Mouse (Mus musculus) forebrain, embryonic 12.5 days (tissue): ENCODE data around the gene Rap2a. TPM values are rescaled to one million over a fixed set of nuclear protein-coding genes. Genes with fewer than 3 reads are reported as not detected.
A peak's percentile ranks its signal among the peaks of the same experiment; 100 is the strongest.

Experiments
- ATAC-seq: fragments of 200-750 bp; cut with Nextera tagmentation; 2 replicates; pipeline ENCODE4 v1.8.0; 2017; ENCODE audit warnings: moderate TSS enrichment; ENCODE audit not compliant: low FRiP score
- H3K27ac ChIP-seq: fragments of 300-500 bp; sonication (generic); 2 replicates; pipeline ENCODE4 v1.5.1; 2016; ENCODE audit warnings: mild to moderate bottlenecking
- H3K27me3 ChIP-seq: fragments of 300-500 bp; sonication (generic); 2 replicates; pipeline ENCODE4 v1.6.1; 2016; ENCODE audit warnings: mild to moderate bottlenecking
- H3K36me3 ChIP-seq: fragments of 300-500 bp; sonication (generic); replicated peaks from 2 replicates; pipeline ENCODE4 v1.6.1; 2016; ENCODE audit warnings: mild to moderate bottlenecking
- H3K4me1 ChIP-seq: fragments of 300-500 bp; sonication (generic); 2 replicates; pipeline ENCODE4 v1.6.1; 2016
- H3K4me2 ChIP-seq: fragments of 300-500 bp; sonication (generic); 2 replicates; pipeline ENCODE4 v1.6.1; 2016; ENCODE audit warnings: mild to moderate bottlenecking, moderate library complexity
- H3K4me3 ChIP-seq: fragments of 300-500 bp; sonication (generic); replicated peaks from 2 replicates; pipeline ENCODE4 v1.5.1; 2016; ENCODE audit warnings: mild to moderate bottlenecking
- H3K9ac ChIP-seq: fragments of 300-500 bp; sonication (generic); 2 replicates; pipeline ENCODE4 v1.6.1; 2016; ENCODE audit warnings: mild to moderate bottlenecking
- H3K9me3 ChIP-seq: fragments of 300-500 bp; sonication (generic); 2 replicates; pipeline ENCODE4 v1.6.1; 2016
- whole genome bisulfite sequencing: fragments of 180-500 bp; shearing (Covaris S2); methylation state at CpG from one replicate; pipeline ENCODE4 v1.1.7; 2016; 5-methylcytosine and 5-hydroxymethylcytosine counted together
- polyA plus RNA-seq: library from polyadenylated mRNA; unstranded; fragments of >200 nt; fragmentation: Nextera tagmentation; extraction: Ambion mirVana; gene quantifications from 2 replicates; pipeline ENCODE4 v1.2.1, GENCODE M21; 2016

The Rap2a gene
- polyA plus RNA-seq, 1 experiment from 2014 or later: 21.4 TPM

DNA sequence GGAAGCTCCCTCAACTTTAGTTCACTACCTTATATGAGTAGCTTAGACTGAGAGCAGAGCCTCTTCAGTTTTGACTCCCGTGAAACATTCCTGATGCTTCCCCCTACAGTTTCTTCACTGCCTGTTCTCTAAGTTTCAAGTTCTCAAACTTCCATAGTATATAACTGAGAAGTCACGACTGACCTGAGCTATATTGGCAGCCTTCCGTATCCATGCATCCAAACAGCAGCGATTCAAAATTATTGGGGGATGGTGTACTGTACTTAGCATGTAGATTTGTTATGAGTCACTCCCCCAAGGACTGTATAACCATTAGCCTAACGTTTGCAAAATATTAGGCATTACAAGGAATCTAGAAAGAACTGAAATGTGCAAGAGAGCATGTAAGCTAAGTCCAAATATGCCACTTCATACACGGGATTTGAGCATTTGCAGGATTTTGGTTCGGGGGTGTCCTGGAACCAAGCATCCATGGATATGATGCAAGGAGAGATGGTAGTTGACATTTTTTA is 2.0 kb upstream of the Rap2a start:
- H3K27ac ChIP-seq: no peak overlapping the region
- no peak overlapping the region for H3K4me3 ChIP-seq
- H3K4me1 ChIP-seq: peaks cover 17% of the 10 kb centered on the region
- WGBS: 72% methylated on average over 7 of the region's 7 CpGs
- no peaks in the 10 kb centered on the region for H3K9me3 ChIP-seq
- no peaks in the 10 kb centered on the region for H3K27me3 ChIP-seq
- peak overlapping the region; percentile 59 for H3K4me2 ChIP-seq
- no peaks in the 10 kb centered on the region for H3K36me3 ChIP-seq
- H3K9ac ChIP-seq: no peak overlapping the region
- no peak for ATAC-seq

DNA sequence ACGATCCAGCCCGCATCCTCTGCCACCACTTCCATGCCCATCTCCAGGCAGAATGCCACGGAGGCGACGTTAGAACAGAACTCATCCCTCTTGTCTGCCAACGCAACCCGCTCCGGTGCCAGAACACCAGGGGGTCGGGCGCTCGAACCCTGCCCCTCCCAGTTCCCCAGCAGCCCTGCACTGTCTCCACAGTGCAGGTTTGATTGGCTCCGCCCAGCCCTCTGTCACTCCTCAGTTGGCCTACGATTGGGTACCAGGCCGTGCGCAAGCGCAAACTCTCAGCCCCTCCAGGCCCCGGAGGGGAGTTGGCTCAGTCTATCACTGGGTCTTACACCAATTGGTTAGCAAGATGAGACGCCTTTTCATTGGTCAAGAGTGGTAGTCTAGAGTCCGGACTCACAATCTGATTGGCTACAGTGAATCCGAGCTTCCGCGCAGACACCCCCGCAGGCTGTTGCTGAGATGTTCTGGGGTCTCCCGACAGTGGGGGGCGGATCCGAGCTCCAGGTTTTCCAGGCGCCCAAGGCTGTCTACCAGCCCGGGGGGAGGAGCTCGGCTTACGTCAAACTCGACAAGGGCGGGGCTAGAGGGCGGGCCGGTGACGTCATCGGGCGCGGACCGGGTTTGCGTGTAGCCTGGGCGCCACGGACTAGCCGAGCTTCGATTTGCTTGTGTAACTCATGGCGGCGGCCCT is 809 bp upstream of the Rap2a start:
- Histone ChIP-seq H3K9ac (peak overlapping the region; percentile 91), H3K4me2 (peak overlapping the region; percentile 59), H3K36me3 (peaks cover 6% of the 10 kb centered on the region; the same call in 1 of the 2 replicates), H3K4me1 (peaks cover 17% of the 10 kb centered on the region), H3K9me3 (no peaks in the 10 kb centered on the region), H3K27me3 (no peaks in the 10 kb centered on the region), H3K4me3 (peak overlapping the region; percentile 77), H3K27ac (peak overlapping the region; percentile 96)
- ATAC-seq: peak; percentile 95
- under 1% methylated on average over 46 of the region's 46 CpGs for WGBS

DNA sequence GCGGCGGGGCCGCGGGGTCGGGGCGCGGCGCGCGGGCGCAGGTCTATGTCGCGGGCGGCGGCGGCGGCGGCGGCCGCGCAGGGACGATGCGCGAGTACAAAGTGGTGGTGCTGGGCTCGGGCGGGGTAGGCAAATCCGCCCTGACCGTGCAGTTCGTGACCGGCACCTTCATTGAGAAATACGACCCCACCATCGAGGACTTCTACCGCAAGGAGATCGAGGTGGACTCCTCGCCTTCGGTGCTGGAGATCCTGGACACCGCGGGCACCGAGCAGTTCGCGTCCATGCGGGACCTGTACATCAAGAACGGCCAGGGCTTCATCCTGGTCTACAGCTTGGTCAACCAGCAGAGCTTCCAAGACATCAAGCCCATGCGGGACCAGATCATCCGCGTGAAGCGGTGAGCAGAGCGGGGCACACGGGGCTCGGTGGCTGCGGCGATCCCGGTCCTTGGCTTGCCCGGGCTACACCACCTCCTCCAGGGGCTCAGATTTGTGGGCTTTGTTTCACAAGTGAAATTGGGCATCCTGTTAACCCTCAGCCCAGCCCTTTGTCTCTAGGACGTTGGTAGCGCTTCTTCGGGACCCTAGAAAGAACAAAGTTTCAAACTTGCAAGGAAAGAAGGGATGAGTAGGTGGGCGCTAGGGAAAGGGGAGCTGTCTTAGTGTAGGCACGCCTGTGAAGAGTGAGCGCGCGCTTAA is 547 bp downstream of the Rap2a start:
- Histone ChIP-seq H3K4me1 (peaks cover 20% of the 10 kb centered on the region), H3K4me3 (peak overlapping the region; percentile 77), H3K36me3 (peaks cover 9% of the 10 kb centered on the region; the same call in 1 of the 2 replicates), H3K27me3 (no peaks in the 10 kb centered on the region), H3K9me3 (no peaks in the 10 kb centered on the region), H3K9ac (peak overlapping the region; percentile 91), H3K4me2 (peak overlapping the region; percentile 59), H3K27ac (peak overlapping the region; percentile 96)
- ATAC-seq: no peak
- under 1% methylated on average over 53 of the region's 62 CpGs for WGBS

DNA sequence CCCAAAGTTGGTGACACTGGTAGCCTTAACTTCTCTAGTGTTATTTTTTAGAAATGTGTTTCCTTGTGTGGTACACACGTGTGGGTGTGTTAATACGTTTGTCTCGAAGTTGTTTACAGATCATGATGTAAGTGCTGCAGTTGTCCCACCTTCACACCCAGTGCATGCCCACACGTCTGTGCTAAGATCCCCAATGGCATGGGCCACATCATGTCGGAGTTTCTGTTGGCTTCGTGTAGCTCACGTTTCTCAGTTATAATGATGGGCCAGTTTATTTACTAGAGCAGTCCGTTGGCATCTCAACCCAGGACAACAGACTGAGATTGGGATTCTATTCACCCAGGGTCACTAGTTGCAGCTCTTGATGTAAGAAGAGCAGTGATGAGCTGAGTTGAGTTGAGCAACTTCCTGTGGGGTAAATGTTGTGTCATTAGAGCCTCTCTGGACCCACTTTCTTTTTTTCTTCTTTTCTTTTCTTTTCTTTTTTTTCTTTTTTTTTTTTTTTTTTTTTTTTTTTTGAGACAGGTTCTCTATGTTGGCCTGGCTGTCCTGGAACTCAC is 2.2 kb downstream of the Rap2a start:
- H3K9me3 ChIP-seq: no peaks in the 10 kb centered on the region
- H3K4me1 ChIP-seq: peaks cover 22% of the 10 kb centered on the region
- no peak for ATAC-seq
- H3K4me2 ChIP-seq: peak overlapping the region; percentile 6; the same call in 1 of the 2 replicates
- no peak overlapping the region for H3K9ac ChIP-seq
- H3K4me3 ChIP-seq: no peak overlapping the region
- H3K36me3 ChIP-seq: peaks cover 9% of the 10 kb centered on the region; the same call in 1 of the 2 replicates
- no peaks in the 10 kb centered on the region for H3K27me3 ChIP-seq
- WGBS: 85% methylated on average over 8 of the region's 8 CpGs
- no peak overlapping the region for H3K27ac ChIP-seq

DNA sequence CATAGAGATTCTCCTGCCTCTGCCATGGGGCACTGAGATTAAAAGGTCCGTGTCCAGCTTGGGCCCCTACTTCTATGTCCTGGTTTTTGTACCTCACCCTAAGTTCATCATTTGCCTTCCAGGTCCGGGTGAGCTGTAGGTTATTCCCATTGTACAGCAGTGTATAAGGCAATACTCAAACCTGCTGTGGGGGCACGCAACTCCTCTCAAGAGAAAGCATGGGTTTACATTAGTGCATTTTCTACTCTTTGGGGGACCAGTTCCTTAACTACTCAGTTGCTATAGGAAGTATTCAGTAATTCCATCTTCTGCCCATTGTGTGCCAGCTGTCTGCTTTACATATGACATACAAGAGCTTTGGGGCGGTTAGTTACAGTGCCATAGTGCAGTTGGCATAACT is 2.7 kb downstream of the Rap2a start:
- H3K4me2 ChIP-seq: no peak overlapping the region

DNA sequence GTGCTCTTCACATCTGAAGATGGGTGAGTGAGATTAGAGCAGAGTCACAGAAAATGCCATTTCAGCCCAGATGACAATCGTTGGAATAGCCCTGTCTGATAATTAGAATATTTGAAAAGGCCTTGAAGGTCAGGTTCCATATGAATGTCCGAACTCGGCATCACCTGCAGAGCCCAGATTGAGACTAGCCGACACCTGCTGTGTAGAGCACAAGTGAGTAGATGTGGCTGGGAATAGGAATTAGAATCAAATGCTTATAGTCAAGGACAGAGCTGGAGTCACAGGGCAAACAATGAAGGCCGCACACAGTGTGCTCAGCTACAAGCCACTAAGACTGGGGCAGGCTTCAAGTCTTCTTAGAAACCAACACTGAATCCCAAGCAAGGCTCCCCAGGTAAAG is 6.3 kb downstream of the Rap2a start:
- no peaks in the 10 kb centered on the region for H3K27me3 ChIP-seq
- H3K4me1 ChIP-seq: peaks cover 14% of the 10 kb centered on the region
- no peak overlapping the region for H3K27ac ChIP-seq
- no peak overlapping the region for H3K9ac ChIP-seq
- WGBS: 87% methylated on average over 5 of the region's 5 CpGs
- H3K4me3 ChIP-seq: no peak overlapping the region
- no peak overlapping the region for H3K4me2 ChIP-seq
- no peaks in the 10 kb centered on the region for H3K9me3 ChIP-seq
- no peak for ATAC-seq
- peaks cover 9% of the 10 kb centered on the region; the same call in 1 of the 2 replicates for H3K36me3 ChIP-seq

More for the DNA sequence above, 2.7 kb downstream of the Rap2a start:
- Histone ChIP-seq H3K27ac (no peak overlapping the region), H3K27me3 (no peaks in the 10 kb centered on the region), H3K9me3 (no peaks in the 10 kb centered on the region), H3K9ac (no peak overlapping the region), H3K4me1 (peaks cover 22% of the 10 kb centered on the region), H3K4me3 (no peak overlapping the region), H3K36me3 (peaks cover 9% of the 10 kb centered on the region; the same call in 1 of the 2 replicates)
- ATAC-seq: no peak
- WGBS: 93% methylated on average over 4 of the region's 4 CpGs

DNA sequence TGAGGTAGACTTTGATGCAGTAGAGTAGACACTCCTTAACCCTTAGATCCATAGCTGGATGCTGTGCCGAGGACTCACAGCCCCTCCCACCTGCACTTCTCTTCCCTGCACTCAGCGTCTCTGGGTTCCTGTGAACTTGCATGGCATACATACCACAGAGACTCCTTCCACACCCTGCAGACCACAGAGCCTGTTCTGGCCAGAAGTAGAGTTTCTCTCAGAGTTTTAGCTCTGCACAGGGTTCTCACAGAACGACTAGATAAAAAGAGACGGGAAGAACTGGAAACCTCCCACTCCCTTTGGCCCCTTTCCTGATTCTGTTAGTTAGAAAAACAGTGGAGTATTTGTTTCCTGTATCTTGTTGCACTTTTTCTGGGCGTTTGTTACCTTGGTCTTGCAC is 18.0 kb downstream of the Rap2a start:
- H3K27ac ChIP-seq: no peak overlapping the region
- no peaks in the 10 kb centered on the region for H3K9me3 ChIP-seq
- no peak overlapping the region for H3K9ac ChIP-seq
- no peaks in the 10 kb centered on the region for H3K36me3 ChIP-seq
- no peak overlapping the region for H3K4me2 ChIP-seq
- H3K4me3 ChIP-seq: no peak overlapping the region
- H3K27me3 ChIP-seq: no peaks in the 10 kb centered on the region
- H3K4me1 ChIP-seq: no peaks in the 10 kb centered on the region
- ATAC-seq: no peak
- WGBS: 71% methylated on average over 5 of the region's 5 CpGs

DNA sequence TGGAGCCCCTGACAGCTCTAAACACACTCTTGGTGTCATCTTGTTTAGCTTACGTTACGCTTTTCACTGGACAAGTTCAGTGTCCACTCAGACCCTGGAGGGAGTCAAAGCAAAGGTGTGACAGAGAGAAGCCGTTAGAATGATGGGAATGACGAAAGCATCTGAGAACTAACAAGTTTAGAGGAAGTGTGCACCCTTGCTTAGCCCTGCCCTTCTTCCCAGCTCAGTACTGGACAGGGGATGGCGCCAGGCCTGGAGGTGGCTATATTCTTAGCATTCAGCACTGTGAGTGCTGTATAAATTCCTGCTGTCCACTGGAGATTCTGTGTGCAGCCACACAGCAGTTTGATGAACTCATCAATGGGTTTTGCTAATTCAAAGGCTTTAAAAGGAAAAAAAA is 18.6 kb downstream of the Rap2a start:
- no peak overlapping the region for H3K9ac ChIP-seq
- no peaks in the 10 kb centered on the region for H3K9me3 ChIP-seq
- no peaks in the 10 kb centered on the region for H3K4me1 ChIP-seq
- H3K36me3 ChIP-seq: no peaks in the 10 kb centered on the region
- no peak overlapping the region for H3K27ac ChIP-seq
- H3K27me3 ChIP-seq: no peaks in the 10 kb centered on the region
- WGBS: 90% methylated on average over 5 of the region's 5 CpGs
- no peak overlapping the region for H3K4me3 ChIP-seq
- no peak for ATAC-seq
- no peak overlapping the region for H3K4me2 ChIP-seq

DNA sequence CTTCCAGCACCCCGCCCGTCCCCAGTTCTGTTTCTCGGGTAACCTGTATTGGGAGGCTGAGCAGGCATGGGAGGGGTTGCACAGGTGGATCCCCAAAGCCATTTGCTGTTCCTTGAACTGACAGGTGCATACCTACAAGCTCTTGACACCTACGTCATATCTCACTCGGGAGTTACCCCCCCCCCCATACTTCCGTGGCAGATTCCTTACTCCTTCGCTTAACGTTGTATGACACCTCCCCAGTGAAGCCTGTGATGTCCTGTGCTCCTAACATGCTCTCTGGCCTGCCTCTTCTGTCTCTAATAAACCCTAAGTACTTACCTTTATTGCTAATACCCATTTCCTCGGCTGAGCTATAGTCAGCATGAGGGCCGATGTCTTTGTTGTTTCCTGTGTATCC is 20.9 kb downstream of the Rap2a start:
- Histone ChIP-seq H3K36me3 (peaks cover 5% of the 10 kb centered on the region), H3K4me1 (no peaks in the 10 kb centered on the region), H3K9me3 (no peaks in the 10 kb centered on the region), H3K9ac (no peak overlapping the region), H3K4me3 (no peak overlapping the region), H3K27ac (no peak overlapping the region), H3K4me2 (no peak overlapping the region), H3K27me3 (no peaks in the 10 kb centered on the region)
- 94% methylated on average over 10 of the region's 10 CpGs for WGBS
- no peak for ATAC-seq

DNA sequence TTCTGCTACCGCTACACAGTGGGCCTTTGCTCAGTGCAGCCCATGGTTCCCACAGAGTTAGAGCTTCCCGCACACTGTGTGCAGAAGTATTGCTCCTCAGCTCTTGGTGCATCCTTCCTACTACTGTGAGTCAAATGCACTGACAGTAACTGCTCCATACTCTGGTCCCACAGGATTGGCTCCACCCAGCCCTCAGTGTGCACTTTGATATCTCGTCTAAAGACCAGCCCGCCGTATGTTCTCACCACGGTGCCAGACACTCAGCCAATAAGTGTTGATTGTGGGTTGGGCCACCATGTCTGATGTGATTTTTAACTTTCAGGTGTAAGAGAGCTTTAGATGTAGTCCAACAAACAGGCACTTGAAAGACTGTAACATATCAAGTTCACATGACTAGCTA is 21.4 kb downstream of the Rap2a start:
- ATAC-seq: no peak
- no peaks in the 10 kb centered on the region for H3K27me3 ChIP-seq
- no peaks in the 10 kb centered on the region for H3K4me1 ChIP-seq
- no peak overlapping the region for H3K4me3 ChIP-seq
- WGBS: 93% methylated on average over 6 of the region's 6 CpGs
- no peaks in the 10 kb centered on the region for H3K9me3 ChIP-seq
- no peak overlapping the region for H3K9ac ChIP-seq
- peaks cover 7% of the 10 kb centered on the region for H3K36me3 ChIP-seq
- no peak overlapping the region for H3K4me2 ChIP-seq
- no peak overlapping the region for H3K27ac ChIP-seq

DNA sequence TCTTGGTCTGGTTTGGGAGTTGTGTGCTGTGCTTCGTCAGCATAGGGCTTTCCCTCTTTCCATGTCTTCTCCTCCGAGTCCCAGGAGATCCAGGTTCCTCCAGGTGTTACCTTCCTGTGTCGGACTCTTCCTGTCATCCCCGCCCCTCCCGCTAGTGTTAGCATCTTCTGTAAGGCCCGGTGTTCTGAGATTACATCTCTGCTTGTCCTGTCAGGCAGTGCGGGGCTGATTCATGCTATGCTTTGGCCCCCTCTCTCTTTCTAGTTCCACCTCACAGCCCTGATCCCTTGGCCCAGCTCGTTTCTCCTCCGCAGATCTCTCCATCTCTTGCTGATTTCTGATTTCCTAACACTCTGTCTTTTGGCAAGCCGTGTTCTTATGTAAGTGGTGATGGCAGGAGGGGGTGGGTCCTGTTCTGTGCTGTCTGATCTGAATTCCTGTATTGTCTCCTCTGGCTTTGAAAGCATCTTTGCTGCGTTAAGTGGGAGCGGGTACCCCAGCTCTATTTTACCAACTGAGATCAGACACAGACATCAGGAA is 21.8 kb downstream of the Rap2a start:
- no peak overlapping the region for H3K4me3 ChIP-seq
- no peak overlapping the region for H3K4me2 ChIP-seq
- H3K9ac ChIP-seq: no peak overlapping the region
- H3K27ac ChIP-seq: no peak overlapping the region
- H3K27me3 ChIP-seq: no peaks in the 10 kb centered on the region
- ATAC-seq: no peak
- H3K9me3 ChIP-seq: no peaks in the 10 kb centered on the region
- H3K36me3 ChIP-seq: peaks cover 7% of the 10 kb centered on the region
- H3K4me1 ChIP-seq: no peaks in the 10 kb centered on the region
- 85% methylated on average over 12 of the region's 12 CpGs for WGBS

DNA sequence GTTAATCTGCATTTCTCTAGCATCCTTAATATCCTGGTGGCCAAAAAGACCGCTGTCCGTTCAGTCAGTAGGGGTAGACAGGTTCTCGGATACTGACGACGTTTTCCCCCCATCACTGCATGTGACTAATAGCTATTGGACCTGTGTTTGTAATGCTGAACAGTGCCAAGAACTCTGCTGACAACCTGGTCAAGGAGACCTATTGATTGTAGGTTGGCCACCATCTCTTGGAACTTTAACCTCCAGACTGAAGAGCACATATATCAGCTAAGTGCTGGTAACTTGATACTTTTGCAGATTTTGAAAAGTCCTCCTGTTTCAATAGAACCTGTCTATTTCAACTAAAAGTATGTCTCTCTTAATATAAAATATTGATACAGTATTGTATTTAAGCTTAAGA is 22.5 kb downstream of the Rap2a start:
- Histone ChIP-seq H3K36me3 (peaks cover 8% of the 10 kb centered on the region), H3K9ac (no peak overlapping the region), H3K4me3 (no peak overlapping the region), H3K4me1 (no peaks in the 10 kb centered on the region), H3K27ac (no peak overlapping the region), H3K27me3 (no peaks in the 10 kb centered on the region), H3K9me3 (no peaks in the 10 kb centered on the region), H3K4me2 (no peak overlapping the region)
- no peak for ATAC-seq
- 97% methylated on average over 5 of the region's 5 CpGs for WGBS
